Mouse (Mus musculus): ENCODE data around the gene Tmem269. TPM values are rescaled to one million over a fixed set of nuclear protein-coding genes. Genes with fewer than 3 reads are reported as not detected.
A peak's percentile ranks its signal among the peaks of the same experiment; 100 is the strongest.

The Tmem269 gene
- polyA plus RNA-seq, 1 experiment from 2014 or later, result not detected

DNA sequence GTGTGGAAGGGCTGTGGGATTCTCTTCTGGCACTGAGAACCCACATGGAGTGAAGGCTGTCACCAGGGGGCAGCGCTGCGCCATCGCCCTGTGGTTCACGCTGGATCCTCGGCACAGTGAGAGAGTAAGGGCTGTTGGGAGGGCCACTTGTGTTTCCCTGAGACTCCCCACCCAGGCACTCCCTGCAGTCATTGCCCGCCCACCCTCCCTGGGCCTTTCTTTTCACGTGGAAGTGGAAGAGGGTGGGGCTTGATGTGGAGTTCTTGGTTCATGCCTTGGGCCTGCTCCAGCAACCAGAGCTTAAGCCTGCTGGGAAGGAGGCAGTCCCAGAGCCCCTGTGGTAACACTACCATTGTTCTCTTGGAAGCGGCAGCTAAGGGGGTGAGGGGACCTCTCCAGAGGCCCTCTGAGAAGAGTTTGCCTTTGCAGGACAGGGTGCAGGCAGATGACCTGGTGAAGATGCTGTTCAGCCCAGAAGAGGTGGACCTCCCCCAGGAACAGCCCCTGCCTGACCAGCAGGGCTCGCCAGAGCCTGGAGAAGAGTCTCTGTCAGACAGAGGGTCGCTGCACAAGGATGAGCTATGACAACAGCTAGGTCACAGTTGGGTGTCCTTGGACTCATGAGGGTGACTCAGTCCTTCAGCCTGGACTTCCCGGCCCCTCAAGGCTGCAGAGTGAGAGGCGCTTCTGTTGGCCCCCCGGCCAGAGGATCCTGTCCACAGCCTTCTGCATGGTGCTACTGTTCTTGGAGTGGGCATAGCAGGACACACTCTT is 29.6 kb upstream of the Tmem269 start:
- 30% methylated on average over 13 of the region's 13 CpGs for WGBS
- peak; percentile 65 for DNase-seq (ENCODE audit: extremely low spot score, low spot score)
- H3K27ac ChIP-seq, result peak overlapping the region; percentile 76
- H3K27me3 ChIP-seq (ENCODE audit: poor library complexity, severe bottlenecking), result no peaks in the 10 kb centered on the region
- H3K9me3 ChIP-seq, result no peaks in the 10 kb centered on the region
- H3K4me1 ChIP-seq, result peaks cover 17% of the 10 kb centered on the region
- peaks cover 53% of the 10 kb centered on the region for H3K36me3 ChIP-seq (replicated peaks)
- H3K4me3 ChIP-seq, result peak overlapping the region; percentile 20; the same call in 1 of the 2 replicates

DNA sequence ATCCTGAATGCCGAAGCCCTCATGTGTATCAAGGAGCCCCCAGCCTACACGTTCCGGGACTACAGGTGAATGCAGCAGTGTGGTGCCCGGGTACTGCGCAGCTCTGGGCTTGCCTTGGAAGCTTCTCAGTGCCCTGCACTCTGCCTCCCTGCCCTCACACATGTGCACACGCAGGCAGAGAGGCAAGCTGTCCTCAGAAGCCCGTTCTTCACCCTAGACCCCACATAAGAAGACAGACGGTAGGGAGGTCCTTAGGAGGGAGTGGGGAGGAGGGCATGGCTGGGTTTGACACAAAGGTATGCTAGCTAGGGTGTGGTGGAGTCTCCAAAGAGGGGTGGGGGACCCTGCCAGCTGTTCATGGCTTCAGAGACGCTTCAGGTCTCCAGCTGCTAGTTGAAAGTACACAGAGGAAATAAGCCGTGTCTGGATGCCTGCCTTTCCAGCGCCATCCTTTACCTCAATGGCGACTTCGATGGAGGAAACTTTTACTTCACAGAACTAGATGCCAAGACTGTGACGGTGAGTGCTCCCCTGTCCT is 28.7 kb upstream of the Tmem269 start:
- no peaks in the 10 kb centered on the region for H3K9me3 ChIP-seq
- no peak for DNase-seq (ENCODE audit: extremely low spot score, low spot score)
- no peak overlapping the region for H3K4me3 ChIP-seq
- WGBS, result 86% methylated on average over 14 of the region's 14 CpGs
- H3K27ac ChIP-seq, result peak overlapping the region; percentile 76
- peaks cover 62% of the 10 kb centered on the region for H3K36me3 ChIP-seq (replicated peaks)
- peaks cover 17% of the 10 kb centered on the region for H3K4me1 ChIP-seq
- H3K27me3 ChIP-seq (ENCODE audit: poor library complexity, severe bottlenecking), result no peaks in the 10 kb centered on the region

DNA sequence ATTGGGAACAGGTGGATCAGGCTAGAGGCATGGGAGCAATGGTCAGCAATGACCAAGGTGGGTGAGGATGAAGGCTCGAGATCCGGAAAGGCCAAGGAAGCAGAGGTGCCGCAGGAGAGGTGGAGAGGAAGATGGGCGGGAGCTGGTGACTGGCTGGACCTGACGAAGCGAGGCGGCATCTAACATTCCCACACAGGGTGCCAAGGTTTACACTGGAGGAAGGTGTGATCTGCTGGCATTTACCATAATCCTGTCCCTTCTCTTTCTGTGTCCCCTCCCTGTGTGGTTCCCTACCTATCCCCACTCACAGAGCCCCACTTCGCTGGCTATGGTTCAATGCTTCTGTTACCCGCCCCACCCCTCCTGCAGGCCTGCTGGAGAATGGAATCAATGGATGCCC is 27.9 kb upstream of the Tmem269 start:
- Histone ChIP-seq H3K4me3 (no peak overlapping the region), H3K36me3 (replicated peaks) (peaks cover 70% of the 10 kb centered on the region), H3K27ac (no peak overlapping the region), H3K27me3 (ENCODE audit: poor library complexity, severe bottlenecking) (no peaks in the 10 kb centered on the region), H3K4me1 (peaks cover 17% of the 10 kb centered on the region), H3K9me3 (no peaks in the 10 kb centered on the region)
- no peak for DNase-seq (ENCODE audit: extremely low spot score, low spot score)
- 83% methylated on average over 9 of the region's 9 CpGs for WGBS

DNA sequence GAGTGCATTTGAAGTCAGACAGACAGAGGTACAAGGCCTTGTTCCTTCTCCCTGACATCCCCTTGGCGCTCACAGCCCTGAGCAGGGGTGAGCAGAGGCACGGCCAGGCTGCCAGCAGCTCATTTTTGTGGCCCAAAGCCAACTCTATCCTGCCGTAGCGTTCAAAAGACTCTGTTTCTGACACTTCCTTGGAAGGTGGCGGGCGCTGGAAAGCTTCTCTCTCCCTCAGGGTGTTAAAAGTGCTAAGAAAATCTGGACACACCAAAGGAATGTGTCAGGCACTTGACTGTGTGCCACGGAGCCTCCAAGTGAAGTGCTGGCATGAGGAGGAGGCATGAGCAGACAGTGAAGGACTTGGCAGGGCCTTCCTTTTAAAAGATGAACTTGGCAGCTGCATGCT is 27.5 kb upstream of the Tmem269 start:
- Histone ChIP-seq H3K36me3 (replicated peaks) (peaks cover 74% of the 10 kb centered on the region), H3K9me3 (no peaks in the 10 kb centered on the region), H3K4me1 (peaks cover 17% of the 10 kb centered on the region), H3K4me3 (no peak overlapping the region), H3K27ac (no peak overlapping the region), H3K27me3 (ENCODE audit: poor library complexity, severe bottlenecking) (no peaks in the 10 kb centered on the region)
- DNase-seq (ENCODE audit: extremely low spot score, low spot score), result no peak
- WGBS, result 83% methylated on average over 7 of the region's 7 CpGs

DNA sequence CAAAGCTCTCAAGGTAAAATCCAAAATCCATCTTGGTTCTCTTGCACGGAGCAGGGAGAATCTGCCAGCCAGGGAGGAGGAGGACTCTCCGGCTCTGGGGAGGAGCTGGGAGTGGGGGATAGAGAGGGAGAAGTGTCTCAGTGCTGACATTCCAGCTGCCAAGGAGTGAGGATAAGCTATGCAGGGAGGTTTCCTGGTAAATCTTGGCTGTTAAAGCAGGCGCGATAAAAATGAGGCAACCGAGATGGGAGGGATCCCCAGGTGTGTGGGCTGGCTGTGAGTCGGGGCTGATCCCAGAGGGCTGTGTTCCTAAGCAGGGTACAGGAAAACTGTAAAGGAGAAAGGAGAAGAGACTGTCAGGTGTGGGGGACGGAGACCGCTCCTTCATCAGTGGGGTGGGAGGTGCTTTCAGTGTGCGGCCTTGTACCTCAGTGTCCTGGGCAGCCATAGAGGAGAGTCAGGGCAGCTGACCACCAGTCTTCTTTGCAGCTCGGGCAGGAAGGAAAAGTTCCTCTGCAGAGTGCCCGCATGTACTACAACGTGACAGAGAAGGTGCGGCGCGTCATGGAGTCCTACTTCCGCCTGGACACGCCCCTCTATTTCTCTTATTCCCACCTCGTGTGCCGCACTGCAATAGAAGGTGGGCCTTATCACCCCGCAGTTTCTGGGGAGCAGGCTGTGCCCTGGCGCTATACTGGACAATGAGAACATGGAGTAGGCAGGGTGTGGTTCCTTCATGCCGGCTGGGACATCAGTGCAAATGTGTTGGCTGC is 26.6 kb upstream of the Tmem269 start:
- H3K27me3 ChIP-seq (ENCODE audit: poor library complexity, severe bottlenecking), result no peaks in the 10 kb centered on the region
- WGBS, result 88% methylated on average over 22 of the region's 22 CpGs
- H3K4me3 ChIP-seq, result no peak overlapping the region
- no peak for DNase-seq (ENCODE audit: extremely low spot score, low spot score)
- H3K27ac ChIP-seq, result no peak overlapping the region
- H3K36me3 ChIP-seq (replicated peaks), result peaks cover 77% of the 10 kb centered on the region
- H3K4me1 ChIP-seq, result peaks cover 17% of the 10 kb centered on the region
- H3K9me3 ChIP-seq, result no peaks in the 10 kb centered on the region

DNA sequence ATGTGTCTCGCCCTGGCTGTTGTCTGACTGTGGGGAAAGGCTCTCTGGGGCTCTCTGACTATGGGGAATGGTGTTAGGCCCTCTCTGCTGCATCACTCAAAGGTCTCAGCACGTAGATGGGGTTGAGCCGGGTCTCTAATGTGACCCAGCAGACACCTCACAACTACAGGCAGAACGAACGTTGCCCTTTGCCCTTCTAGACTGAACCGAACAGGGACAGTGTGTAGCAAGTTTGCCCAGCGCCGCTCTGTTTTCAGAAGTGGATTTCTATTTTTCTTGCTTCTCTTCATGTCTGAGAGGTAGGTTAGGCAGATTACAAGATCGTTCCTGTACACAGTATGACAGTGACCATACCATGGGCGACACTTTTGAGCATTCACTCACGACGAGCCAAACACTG is 24.6 kb upstream of the Tmem269 start:
- WGBS, result 94% methylated on average over 12 of the region's 12 CpGs
- DNase-seq (ENCODE audit: extremely low spot score, low spot score), result no peak
- H3K27ac ChIP-seq, result no peak overlapping the region
- no peak overlapping the region for H3K4me3 ChIP-seq
- no peaks in the 10 kb centered on the region for H3K27me3 ChIP-seq (ENCODE audit: poor library complexity, severe bottlenecking)
- peaks cover 75% of the 10 kb centered on the region for H3K36me3 ChIP-seq (replicated peaks)
- peaks cover 22% of the 10 kb centered on the region for H3K4me1 ChIP-seq
- no peaks in the 10 kb centered on the region for H3K9me3 ChIP-seq

DNA sequence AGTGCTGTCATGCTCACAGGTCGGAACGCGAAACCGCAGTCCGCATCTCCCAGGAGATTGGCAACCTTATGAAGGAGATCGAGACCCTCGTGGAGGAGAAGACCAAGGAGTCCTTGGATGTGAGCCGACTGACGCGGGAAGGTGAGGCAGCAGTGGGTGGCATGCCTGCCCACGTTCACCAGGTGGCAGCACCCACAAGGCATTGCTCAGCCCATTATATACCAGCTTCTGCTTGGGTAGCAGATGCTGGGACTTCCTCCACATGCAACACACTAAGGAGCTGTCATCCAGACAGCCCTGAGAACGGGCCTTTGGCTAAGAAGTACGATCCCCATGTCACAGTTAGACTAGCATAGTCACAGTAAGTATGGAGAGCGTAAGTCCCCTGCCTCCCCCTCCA is 23.6 kb upstream of the Tmem269 start:
- 88% methylated on average over 14 of the region's 14 CpGs for WGBS
- H3K36me3 ChIP-seq (replicated peaks), result peaks cover 79% of the 10 kb centered on the region
- peaks cover 13% of the 10 kb centered on the region for H3K4me1 ChIP-seq
- H3K4me3 ChIP-seq, result no peak overlapping the region
- DNase-seq (ENCODE audit: extremely low spot score, low spot score), result no peak
- H3K27me3 ChIP-seq (ENCODE audit: poor library complexity, severe bottlenecking), result no peaks in the 10 kb centered on the region
- H3K27ac ChIP-seq, result no peak overlapping the region
- no peaks in the 10 kb centered on the region for H3K9me3 ChIP-seq

DNA sequence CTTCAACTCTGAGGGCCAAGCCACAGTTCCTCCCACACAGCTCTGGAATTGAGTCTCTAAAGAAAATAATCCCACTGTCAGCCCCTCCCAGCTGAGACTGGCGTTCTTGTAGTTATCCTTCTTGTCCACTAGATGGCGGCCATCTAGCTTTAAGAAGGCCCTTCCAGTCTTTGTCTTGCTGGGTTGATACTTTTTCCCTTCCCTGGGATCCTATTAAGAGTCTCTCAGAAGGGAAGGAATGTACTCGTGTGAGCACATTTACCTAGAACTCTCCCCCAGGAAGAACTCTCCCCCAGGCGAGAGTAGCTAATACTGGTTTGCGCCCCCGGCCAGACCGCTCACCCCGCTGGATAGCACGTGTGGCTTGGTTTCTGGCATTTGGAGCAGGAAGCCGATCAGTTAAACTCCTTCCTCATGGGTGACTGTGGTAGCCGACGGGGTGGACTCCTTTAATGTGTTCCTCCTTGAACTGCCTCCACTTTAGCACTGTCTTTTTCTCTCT is 21.2 kb upstream of the Tmem269 start:
- DNase-seq (ENCODE audit: extremely low spot score, low spot score), result peak; percentile 43
- WGBS, result 46% methylated on average over 12 of the region's 12 CpGs
- H3K27ac ChIP-seq, result peak overlapping the region; percentile 85

DNA sequence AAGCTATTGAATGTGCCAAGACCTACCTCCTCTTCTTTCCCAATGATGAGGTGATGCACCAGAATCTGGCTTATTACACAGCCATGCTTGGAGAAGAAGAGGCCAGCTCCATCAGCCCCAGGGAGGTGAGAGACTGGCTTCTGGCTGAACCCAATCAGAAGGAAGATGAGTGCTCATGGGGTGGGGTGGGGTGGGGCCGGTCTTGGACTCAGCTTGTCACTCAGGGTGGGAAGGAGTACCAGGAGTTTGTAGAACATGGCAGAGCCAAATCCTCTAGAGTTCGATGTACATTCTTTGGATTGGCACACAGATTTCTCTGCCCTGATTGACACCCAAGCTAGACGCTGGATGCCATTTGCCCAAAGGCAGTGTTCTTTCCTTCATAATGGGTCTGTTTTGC is 20.6 kb upstream of the Tmem269 start:
- WGBS, result 76% methylated on average over 3 of the region's 3 CpGs
- no peak for DNase-seq (ENCODE audit: extremely low spot score, low spot score)
- Histone ChIP-seq H3K36me3 (replicated peaks) (peaks cover 54% of the 10 kb centered on the region), H3K4me1 (peaks cover 19% of the 10 kb centered on the region), H3K27me3 (ENCODE audit: poor library complexity, severe bottlenecking) (peaks cover 4% of the 10 kb centered on the region; the same call in 1 of the 2 replicates), H3K9me3 (no peaks in the 10 kb centered on the region), H3K4me3 (no peak overlapping the region), H3K27ac (no peak overlapping the region)

More for the DNA sequence above, 21.2 kb upstream of the Tmem269 start:
- Histone ChIP-seq H3K27me3 (ENCODE audit: poor library complexity, severe bottlenecking) (peaks cover 3% of the 10 kb centered on the region; the same call in 1 of the 2 replicates), H3K4me1 (peaks cover 15% of the 10 kb centered on the region), H3K9me3 (no peaks in the 10 kb centered on the region), H3K36me3 (replicated peaks) (peaks cover 60% of the 10 kb centered on the region), H3K4me3 (peak overlapping the region; percentile 16; the same call in 1 of the 2 replicates)

DNA sequence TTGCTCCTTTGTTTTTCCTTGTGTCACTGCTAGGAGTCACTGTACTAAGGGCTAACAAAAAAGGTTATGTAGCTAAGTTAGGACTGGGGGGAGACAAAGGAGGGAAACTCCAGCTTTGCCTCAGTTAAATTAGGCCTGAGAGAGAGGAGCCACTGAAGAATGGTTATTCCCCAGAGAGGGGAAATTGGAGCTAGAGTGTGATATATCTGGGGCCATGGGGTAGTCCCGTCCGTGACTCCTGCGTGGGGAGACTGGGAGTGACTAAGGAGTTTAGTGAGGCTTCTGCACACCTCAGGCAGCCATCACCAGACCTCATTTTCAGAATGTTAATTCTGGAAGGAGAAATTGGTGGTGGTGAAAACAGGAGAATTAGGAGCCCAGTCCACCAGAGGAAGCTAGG is 16.3 kb upstream of the Tmem269 start:
- H3K4me1 ChIP-seq, result peaks cover 29% of the 10 kb centered on the region
- H3K9me3 ChIP-seq, result no peaks in the 10 kb centered on the region
- peaks cover 4% of the 10 kb centered on the region; the same call in 1 of the 2 replicates for H3K27me3 ChIP-seq (ENCODE audit: poor library complexity, severe bottlenecking)
- no peak for DNase-seq (ENCODE audit: extremely low spot score, low spot score)
- H3K27ac ChIP-seq, result no peak overlapping the region
- peak overlapping the region; percentile 84; the same call in 1 of the 2 replicates for H3K4me3 ChIP-seq
- 88% methylated on average over 3 of the region's 3 CpGs for WGBS
- H3K36me3 ChIP-seq (replicated peaks), result peaks cover 23% of the 10 kb centered on the region

DNA sequence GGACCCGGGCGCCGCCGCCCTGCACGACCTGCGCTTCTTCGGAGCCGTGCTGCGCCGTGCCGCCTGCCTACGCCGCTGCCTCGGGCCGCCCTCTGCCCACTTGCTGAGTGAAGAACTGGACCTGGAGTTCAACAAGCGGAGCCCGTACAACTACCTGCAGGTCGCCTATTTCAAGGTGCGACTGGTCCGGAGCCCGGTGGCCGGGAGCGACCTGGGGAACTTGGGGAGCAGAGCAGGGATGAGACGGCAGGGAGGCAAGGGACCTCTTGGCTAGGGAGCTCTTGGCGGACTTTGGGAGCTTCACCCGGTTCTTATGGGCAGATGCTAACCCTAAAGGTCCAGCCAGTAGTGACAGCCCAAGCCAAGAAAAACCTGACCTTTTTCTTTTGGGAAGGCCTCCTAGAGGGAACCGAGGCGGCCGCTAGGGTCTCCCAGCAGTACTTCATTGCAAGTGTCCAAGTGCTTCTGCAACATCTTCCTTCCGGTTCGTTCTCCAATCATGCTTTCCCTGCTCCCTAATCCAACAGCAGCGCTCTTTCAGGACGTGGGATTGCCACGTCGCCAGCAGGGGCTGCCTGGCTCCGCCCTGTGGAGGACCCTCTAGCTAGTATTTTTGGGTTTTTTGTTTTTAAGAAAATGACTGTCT is 15.4 kb upstream of the Tmem269 start:
- peaks cover 25% of the 10 kb centered on the region for H3K4me1 ChIP-seq
- no peaks in the 10 kb centered on the region for H3K9me3 ChIP-seq
- peaks cover 4% of the 10 kb centered on the region; the same call in 1 of the 2 replicates for H3K27me3 ChIP-seq (ENCODE audit: poor library complexity, severe bottlenecking)
- under 1% methylated on average over 36 of the region's 36 CpGs for WGBS
- H3K4me3 ChIP-seq, result peak overlapping the region; percentile 84
- peak; percentile 69 for DNase-seq (ENCODE audit: extremely low spot score, low spot score)
- H3K27ac ChIP-seq, result peak overlapping the region; percentile 83
- peaks cover 26% of the 10 kb centered on the region for H3K36me3 ChIP-seq (replicated peaks)

Measured in forebrain, embryonic 10.5 days (tissue).